Mouse (Mus musculus) heart, postnatal 0 days (tissue): ENCODE results near the gene Rpl23.

Experiments used
- CTCF ChIP-seq: IDR thresholded peaks from 2 replicates; pipeline ENCODE4 v1.5.1; 2016; ENCODE audit warnings: antibody characterized with exemption, control low read depth, low read depth
- EP300 ChIP-seq: IDR thresholded peaks from 2 replicates; pipeline ENCODE4 v1.6.1; 2016; ENCODE audit warnings: antibody characterized with exemption, low read depth

- TF ChIP-seq CTCF (no peak), EP300 (no peak)
Measured at GRCm38 (mm10) chr11:97747773-97748172, 34.5 kb downstream of the Rpl23 start.
